Mouse (Mus musculus) heart, postnatal 0 days (tissue): ENCODE measurements around the gene Itpr2.

Experiments used
- CTCF ChIP-seq: IDR thresholded peaks from 2 replicates; pipeline ENCODE4 v1.5.1; 2016; ENCODE audit warnings: antibody characterized with exemption, control low read depth, low read depth
- EP300 ChIP-seq: IDR thresholded peaks from 2 replicates; pipeline ENCODE4 v1.6.1; 2016; ENCODE audit warnings: antibody characterized with exemption, low read depth

DNA sequence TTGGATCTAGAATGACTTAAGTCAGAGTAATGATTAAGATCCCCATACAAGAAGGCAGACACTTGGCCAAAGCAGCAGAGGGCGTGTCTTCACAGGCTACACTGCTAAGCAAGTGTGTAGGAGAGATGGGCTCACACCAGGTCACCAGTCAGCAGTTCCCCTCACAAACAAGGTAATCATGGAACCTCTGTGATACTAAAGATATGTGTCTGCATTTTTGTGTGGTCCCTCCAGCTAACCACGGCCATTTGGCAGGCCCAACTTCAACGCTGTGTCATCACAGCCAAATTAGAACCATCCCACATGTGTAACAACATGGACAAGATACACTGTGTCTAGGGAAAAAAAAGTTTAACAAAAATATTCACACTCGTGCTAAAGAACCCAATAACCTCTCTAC, 106.4 kb downstream of the Itpr2 start:
- TF ChIP-seq CTCF (no peak), EP300 (no peak)
